Mouse (Mus musculus): Measurements from ENCODE around the gene Ghr.

- TF ChIP-seq CTCF (IDR thresholded peaks at IDR 0.05; ENCODE audit: low read depth, low read length) (no peak), POLR2A (IDR thresholded peaks at IDR 0.05; ENCODE audit: extremely low read depth, insufficient read depth, low read length) (0 out of 2 replicates have a peak, but pooled peaks have one; percentile 35)
Measured at GRCm38 (mm10) chr15:3281216-3281615, 302.1 kb downstream of the Ghr start.
